Mouse (Mus musculus): ENCODE measurements around the gene Pts.

The Pts gene

DNA sequence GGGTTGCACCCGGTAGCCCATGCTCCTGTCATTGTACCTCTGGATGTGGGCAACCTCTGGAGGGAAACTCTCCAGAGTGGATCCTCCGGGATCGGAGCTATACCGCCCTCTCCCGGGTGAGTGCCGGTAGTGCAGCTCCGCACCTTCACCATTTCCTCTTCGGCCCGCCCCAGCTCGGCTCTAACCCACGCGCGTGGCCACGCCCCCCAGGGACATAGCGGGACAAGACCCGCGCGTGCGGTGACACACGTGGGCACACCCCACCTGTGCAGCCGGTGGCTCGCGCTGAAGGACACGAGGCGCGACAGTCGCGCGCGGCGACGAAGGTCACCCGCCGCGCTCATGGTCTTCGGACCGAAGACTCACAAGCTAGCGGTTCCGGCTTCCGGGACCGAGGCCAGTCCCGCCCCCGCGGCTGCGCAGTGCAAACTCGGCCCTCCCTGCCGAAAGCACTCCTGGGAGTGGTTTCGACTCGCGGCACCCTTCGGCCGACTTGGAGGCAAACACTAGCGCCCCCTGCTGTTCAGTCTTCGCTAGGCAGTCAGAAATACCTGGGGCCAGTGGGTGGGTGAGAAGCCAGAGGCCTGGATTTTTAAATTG, at the start of gene Pts:
TSS of gene Pts (minus strand) at position 432 of the 600 bp plus-strand sequence.
- peak; percentile 97 for DNase-seq (ENCODE audit: low spot score)

DNA sequence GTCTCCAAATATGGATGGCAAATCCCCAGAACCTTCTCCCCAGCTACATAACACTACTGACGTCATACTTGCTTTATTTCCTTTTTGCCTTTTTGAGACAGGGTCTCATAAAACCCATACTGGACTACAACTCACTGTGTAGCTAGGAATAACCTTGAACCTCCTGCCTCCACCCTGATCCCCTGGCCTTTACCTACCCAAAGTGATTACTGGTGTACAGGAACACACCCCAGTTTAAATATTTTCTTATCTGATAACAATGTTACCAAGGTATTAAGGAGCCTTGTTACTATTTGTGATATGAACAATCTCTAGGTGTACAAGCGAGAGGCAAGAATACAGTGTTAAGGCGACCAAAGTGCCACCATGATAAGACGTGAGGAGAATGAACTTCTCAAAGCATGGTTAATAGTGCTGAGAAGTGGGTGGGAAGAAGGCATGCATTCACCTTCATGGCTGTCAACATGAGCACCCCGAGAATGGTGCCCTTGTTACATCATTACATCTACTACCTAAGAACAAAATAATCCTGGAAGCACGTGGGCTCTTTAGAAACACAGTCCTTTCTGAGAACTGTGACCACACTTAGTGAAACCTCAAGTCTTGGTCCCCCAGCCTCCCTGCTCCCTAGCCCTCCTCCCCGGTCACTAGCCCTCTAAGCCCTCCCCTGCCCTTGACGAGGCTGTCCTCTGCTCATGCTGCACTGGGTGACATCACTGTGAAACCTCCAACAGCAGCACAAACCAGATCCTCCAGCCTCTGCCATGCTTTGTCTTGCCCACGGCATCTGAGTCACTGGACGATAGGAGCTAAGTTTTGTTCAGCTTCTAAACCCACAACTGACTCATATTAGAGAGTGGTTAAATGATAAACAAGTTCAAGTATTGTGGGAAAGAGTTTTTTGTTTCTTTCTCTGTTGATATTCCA, 41.3 kb upstream of the Pts start:
- no peak for DNase-seq (ENCODE audit: low spot score)

DNA sequence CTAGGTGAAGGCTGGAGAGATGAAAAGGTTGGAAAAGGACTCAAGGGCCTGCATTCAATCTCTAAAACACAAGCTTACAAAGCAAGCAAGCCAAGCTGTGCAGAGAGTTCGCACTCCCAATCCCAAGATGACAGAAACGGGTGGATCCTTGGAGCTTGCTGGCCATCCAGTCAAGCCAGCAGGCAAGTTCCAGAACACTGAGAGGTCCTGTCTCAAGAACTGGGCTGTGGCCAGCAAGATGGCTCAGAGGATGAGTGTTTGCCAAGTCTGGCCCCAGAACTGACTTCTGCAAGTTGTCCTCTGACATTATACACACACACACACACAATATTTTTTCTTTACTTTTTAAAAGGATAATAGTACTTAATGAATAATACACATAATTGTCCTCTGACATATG, 39.4 kb upstream of the Pts start:
- no peak for DNase-seq (ENCODE audit: low spot score)

DNA sequence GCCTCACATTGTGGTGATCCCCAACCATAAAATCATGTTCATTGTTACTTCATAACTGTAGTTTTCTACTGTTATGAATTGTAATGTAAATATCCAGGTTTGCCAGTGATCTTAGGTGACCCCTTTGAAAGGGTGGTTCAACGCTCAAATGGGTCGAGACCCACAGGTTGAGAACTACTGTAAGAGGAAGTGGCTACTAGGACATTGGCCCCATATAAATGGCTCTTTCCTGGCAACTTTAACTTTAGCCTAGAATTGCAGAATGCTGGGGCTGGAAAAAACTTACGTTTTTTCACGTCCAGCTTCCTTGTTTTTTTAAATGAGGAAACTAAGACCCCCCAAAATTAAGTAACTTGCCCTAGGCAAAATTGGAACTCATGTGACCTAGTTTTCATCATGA, 38.8 kb upstream of the Pts start:
- DNase-seq (ENCODE audit: low spot score), result no peak

DNA sequence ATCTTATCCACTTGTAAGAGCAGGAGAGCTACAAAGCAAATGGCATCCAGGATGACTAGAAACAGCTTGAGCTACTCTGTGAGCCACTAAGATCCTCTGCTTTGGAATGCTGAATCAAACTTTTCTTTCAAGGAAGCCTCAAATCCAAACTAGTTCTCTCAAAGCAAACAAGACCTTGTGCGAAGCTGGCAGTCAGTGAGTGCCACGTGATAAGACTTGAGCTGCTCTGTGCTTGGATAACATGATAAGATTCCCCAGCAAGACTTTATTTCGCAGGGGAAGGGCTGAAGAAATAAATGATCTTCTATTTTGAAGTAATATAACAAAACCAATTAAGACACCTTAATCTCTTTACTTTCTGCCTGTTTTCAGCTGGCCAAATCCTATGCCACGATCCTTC, 37.4 kb upstream of the Pts start:
- no peak for DNase-seq (ENCODE audit: low spot score)

DNA sequence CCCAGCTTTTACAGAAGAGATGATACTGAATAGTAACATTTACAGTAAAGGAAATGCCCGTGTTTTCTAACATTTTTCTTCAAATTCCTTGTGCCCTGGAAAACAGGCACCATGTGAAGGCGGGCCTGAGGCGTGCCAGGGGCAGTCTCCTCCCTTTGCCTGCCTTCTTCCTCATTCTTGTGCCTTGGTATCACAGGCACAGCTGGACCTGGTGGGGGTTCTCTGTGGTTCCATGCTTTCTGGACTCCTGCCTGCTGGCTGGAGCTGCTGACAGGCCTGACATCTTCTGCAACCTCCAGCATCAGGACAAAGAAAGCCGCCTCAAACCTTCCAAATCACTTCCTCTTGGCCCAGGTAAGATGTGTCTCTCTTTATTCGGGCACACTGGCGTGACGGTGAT, 36.6 kb upstream of the Pts start:
- DNase-seq (ENCODE audit: low spot score), result no peak

DNA sequence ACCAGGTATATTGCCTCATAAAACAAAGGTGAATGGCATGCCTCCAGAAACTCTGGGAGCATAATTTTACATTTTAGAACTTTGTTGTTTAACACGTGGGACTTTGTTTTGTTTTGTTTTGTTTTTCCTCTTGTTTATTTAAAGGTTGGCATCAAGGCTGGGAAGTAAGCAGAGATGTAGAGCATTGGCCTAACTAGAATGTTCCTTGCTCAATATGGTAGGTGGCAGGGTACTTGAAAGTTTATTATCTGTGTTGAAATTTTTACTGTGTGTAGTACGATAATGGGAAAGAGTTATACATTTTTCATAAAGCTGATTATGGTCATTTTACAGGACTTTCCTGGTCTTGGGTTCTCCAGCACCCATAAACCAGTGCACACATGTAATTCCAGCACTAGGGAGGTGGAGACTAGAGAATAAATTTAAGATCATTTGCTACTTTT, 33.4 kb upstream of the Pts start:
- no peak for DNase-seq (ENCODE audit: low spot score)

DNA sequence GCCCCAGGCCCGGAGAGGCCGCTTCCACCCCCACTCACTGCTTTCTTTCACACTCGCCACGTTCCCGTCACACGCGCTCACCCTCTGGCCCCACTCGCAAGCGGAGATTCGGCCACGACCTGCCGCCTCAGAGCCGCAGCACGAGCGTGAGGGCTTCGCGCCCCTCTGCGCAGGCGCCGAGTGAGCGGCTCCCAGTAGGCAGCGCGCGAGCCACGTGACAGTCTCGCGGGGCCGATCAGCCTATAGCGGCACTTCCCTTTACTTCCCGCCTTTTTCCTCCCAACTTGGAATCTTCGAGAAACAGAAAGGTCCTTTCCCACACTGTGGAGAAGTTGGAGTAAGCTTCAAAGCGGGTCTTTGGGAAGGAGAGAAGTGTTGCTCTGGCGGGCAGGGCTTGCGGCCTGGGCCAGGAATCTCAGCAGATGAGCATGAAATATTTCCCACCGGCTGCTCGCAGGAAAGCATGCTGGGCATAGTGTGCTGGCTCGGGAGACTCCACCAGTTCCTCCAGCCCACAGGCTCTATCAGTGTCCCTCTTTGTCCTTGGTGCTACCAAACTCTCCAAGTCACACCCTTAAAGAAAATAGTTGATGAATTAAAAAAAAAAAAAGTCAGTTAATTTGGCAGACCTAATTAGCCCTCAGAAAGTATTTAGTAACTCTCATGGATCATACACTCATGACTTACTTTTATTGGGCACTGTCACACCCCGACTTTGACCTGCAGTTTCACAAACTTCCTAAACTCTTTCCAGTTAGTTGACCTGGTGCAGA, 32.8 kb upstream of the Pts start, which contains the start of gene Tex12:
TSS of gene Tex12 (minus strand) at position 181 of the 773 bp plus-strand sequence.
- no peak for DNase-seq (ENCODE audit: low spot score)

DNA sequence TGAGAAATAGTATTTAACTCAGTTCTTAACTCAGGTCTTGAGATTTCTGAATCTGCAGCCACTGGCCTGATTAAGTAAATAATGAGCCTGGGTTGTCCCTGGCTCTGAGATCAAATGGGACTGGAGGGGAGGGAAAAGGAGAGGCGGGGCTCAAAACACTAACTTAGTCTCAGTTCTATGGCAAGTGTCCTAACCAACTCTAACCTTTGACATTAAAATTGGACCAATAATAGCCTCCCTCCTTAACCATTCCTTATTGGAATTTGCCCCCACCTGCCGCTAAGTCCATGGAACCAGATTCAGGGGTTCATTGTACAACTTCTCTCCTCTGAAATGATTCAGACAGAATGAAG, 26.5 kb upstream of the Pts start, which contains the start of gene Bco2:
TSS of gene Bco2 (minus strand) at position 88 of the 353 bp plus-strand sequence.
- no peak for DNase-seq (ENCODE audit: low spot score)

DNA sequence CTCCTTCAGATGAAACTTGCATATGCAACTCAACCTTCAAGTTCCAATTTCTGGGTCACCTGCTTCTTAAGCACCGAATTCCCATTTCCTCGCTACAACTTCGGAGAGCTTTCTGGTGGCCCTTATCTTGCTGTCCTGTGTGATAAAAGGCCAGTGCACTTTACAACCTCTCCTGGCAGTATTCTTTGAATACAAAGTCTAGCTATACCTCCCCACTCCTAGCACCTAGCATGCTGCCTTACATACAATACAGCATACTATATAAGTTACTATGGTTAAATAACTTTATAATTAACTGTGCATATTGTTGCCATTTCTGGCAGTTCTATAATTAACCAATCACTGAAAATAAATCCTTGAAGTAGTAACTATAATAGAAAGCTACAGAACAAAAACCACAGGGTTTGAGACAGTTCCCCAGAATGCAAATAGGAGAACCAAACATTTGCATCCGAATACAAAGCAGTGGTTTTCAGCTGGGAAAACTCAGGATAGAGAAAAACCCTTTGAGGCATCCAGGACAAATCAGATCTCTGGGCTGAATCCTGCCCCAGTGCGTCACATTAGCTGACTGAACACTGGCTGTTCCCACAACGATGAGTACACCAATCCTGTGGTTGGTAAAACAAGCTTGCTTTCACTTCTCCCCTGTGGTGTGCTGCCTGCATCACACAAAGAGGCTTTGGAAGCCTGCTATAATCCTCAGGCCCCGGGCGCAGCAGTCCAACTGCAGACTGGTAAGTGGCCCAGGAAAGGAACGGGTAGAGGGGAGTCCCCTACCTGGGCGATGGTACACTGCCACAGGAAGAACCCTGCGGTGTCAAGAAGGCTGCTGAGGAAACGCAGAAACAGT, 25.9 kb upstream of the Pts start, which contains the start of gene Il18:
TSS of gene Il18 (plus strand) at position 587 of the 853 bp plus-strand sequence.
- no peak for DNase-seq (ENCODE audit: low spot score)

DNA sequence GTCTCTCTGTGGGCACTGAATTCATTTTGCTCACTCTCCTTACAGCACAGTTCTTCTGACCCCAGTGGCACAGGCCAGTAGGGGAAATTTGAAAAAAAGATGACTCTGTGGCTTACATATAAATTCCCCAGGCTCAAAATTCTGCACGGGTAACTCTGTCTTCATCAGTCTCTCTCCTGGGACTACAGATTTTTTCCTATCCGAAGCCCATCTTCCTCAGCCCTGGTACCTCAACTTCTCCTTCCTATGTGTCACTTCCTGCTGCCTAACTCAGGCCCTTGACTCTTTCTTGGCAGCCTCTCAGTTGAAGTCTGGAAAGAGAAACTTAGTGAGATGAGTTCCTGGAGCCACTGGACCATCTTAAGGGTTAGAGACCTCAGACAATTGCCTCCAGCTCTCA, 25.0 kb upstream of the Pts start:
- no peak for DNase-seq (ENCODE audit: low spot score)

DNA sequence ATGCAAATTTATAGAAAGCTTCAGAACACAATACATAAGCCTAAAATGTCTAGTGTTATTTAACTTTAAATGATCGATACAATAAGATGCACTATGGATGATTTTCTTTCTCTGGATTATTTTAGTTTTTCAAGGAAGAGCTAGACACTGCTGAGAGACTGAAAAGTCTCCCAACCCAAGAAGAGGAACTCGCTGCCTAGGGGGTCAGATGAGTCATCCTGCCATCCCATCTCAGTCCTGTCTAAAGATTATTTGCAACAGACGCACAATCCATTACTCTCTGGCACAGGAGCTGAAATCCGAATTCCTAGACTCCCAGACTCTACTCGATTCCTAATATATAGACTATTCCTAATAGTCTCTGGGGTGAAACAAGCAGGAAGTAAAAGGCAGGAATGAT, 23.7 kb upstream of the Pts start:
- no peak for DNase-seq (ENCODE audit: low spot score)

DNA sequence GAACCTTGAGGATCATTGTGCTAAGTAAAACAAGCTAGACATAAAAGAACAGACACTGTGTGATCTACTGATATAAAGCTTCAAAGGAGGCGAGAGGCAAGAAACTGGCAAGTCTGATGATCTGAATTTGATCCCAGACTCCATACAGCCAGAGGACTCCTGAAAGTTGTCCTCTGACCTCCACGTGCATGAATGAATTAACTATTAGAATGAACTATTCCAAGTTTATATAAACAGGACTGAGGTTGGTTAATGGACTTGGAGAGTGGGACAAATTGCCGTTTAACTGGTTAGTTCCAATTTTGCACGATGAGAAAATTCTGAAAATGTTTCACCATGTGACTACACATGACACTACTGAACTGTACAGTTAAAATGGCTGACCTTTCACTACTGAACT, 20.4 kb upstream of the Pts start:
- no peak for DNase-seq (ENCODE audit: low spot score)

DNA sequence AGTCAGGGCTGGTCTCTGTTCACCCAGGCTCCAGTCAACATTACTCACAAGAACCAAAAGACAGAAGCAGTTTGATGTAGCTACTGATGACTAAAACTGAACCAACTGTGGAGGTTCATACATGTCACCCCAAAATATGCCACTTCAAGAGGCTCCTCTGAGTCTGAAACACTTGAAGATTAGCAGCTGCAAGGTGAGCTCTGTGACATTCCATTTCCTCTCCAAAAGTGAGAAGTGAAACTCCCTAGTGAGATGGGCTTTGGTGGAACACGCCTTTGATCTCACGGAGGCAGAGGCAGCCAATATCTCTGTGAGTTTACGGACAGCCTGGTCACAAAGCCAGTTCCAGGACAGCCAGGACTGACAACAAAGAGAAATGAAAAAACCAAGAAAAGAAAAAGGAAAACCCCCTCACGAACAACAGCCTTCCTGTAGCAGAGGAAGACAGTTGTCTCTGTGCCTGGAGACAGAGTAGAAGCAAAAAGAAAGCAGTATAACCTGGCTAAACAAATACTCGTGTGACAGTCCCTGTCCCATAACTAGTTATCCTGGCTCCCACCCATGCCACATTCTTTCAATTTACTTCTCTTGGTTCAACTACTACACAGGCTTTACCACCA, 19.4 kb upstream of the Pts start:
- DNase-seq (ENCODE audit: low spot score), result no peak

DNA sequence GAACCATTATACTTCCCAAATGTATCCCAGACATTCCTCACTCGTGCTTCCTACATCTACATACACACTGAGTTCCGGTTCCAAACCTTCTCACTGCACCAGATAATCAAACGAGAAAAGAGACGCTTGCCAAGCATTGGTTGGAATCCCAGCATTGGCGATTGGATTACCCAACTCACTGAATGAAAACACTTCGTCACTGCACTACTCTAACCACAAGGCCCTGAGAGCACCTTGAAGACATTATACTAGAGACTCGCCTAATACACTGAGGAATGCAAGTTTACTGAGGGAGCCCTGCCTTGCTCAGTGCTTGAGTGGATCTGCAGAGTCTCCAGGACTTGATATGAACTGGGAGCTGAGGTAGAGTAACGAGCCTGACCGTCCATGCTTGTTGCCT, 13.9 kb upstream of the Pts start:
- no peak for DNase-seq (ENCODE audit: low spot score)

DNA sequence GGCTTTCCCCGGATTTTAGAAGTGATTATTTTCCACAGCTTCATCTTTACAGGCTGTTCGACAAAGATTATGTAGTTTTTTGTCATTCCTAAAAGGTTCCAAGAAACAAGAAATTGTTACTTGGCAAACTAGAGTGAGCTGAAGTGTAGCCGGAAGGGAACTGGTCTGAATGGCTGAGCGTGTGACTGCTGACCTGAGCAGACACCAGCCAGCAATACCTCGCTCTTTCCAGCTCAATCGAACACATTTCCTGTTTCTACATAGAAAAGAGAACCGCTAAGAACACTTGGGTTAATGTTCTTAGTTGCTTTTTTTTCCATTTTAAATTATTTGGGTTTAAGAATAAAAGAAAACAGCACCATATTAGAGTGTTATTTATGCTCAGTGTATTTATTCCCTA, 11.6 kb upstream of the Pts start:
- DNase-seq (ENCODE audit: low spot score), result no peak

DNA sequence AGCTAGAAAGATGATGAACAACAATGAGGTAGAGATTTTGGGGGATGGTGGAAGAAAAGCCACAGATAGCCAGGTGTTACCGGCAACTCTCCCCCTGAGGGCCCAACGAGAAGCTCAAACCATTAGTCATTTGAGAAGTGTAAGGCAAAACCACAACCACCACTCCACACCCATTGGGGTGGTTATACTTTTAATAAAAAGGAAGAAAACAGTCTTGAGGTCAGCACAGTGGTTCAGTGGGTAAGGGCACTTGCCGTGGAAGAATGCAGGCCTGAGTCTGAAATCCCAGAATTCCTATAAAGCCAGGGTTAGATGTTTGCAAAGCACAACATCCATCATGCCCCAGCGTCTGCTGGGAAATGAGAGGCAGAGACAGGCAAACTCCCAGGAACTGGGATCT, 8.8 kb upstream of the Pts start:
- DNase-seq (ENCODE audit: low spot score), result no peak

DNA sequence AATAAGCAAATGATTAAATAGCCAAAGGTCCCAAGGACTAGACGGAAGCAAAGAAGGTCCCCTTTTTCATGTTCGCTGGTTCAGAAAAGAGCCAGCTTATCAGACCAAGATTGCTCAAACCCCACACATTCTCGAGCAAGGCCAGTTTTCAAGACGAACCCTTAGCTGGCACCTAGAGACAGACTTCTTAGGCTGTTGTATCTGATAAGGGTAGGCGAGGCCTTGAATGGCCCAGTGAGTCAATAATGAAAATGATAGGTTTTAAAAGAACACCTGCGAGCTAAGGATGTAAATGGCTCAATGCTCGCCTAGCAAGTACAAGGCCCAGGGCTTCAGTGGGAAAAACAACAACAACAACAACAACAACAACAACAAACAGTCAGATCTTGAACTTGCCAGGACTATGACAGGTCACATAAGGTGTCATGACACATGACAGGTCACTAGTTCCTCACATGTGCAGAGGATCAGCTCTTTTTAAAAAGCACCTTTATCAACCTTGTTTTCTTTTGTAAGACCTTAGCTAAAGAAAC, 8.1 kb upstream of the Pts start:
- DNase-seq (ENCODE audit: low spot score), result no peak

DNA sequence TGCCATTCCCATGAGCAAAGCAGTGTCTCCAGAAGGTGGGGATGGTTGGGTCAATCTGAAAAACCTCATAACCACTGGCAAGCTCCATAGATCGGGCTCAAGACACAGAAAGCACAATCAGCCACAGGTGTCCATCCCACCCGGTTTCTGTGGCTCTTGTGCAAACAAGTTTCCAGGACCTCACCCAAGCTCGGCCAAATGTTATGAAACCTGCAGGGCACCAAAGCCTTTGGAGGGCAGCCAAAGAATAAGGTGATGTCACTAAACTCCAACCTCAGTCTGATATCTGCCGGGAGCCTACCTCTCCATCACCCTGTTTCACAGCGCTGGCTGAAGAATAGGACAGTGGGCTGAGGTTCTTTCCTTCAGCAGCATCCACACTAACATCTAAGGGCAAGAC, 7.4 kb upstream of the Pts start:
- DNase-seq (ENCODE audit: low spot score), result no peak

DNA sequence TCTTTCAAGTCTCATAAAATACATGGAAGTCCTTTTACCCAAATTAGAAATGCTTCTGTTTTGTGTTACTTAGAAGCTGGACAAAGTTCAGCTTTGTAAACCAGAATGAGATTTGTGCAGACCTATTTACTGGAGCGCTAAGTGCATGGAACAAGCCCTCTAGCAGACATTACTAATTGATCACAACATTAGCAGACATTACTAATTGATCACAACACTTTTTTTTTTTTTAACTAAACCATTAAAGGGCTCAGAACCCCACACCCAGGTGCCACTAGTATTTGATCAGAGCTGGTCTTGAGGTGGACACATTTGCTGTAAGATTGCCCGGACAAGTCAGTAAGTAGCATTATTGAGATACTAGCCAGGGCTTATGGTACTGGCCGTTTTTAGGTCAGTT, 5.3 kb upstream of the Pts start:
- DNase-seq (ENCODE audit: low spot score), result peak; percentile 19

DNA sequence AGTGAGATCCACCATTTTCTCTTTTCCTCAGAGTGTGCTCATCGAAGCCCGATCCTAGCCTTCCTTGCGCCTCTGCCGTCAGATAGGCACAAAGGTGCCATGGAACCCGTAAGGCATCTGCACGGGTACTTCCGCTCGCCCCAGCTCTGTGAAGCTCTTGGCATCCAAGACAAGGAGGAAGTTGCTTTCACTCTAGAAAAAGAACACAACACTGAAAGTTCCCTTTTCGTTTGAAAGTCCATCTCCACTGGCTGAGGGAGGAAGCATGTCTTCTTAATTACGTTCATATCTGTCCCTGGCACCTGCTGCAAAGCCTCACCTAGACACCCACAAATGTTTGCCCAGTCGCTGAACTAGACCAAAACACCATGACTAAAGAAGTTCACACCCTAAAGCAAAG, 4.8 kb upstream of the Pts start:
- no peak for DNase-seq (ENCODE audit: low spot score)
